Mouse (Mus musculus) lung, postnatal 14 days (tissue): ENCODE results near the gene H2afy.
A peak's percentile ranks its signal among the peaks of the same experiment; 100 is the strongest.

Experiments
- DNase-seq: peaks from one replicate; pipeline ENCODE4 v3.0.0; 2021

Gene H2afy

GRCm38 (mm10) chr13:56136200-56136599 lies at the start of gene H2afy:
TSS of gene H2afy (minus strand) at chr13:56136361.
- no peak for DNase-seq

- DNase-seq = no peak
Measured at GRCm38 (mm10) chr13:56183687-56184086, 47.5 kb upstream of the H2afy start.

GRCm38 (mm10) chr13:56181424-56181823 lies 45.3 kb upstream of the H2afy start:
- no peak for DNase-seq

DNA sequence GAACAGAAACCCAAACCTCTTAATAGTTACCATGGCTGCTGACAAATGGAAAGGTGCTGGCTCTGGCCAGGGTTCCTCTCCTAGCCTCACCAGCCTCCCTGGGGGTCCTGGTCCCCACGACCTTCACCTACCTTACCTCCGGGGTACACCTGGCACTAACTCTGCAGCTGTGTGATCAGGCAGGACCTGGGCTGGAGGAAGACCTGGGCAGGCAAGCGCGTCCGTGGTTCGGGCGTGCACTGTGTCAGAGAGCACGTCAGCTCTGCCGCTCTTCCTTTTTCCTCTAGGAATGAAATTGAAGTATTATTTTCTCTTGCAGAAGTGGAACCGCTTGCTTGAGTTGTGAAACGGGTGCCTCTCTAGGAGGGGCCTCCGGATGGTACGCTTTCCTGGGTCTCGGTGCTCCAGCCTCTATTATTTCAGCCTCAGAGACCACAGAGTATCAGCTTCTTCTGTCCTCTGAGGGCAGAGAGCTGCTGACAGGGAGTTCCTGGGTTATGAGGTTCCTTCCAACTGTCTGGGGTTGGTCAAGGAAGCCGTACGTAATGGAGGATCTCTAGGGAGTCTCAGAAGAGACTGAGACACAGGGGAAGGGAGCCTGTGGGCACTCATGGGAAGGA lies 42.4 kb upstream of the H2afy start, which contains the start of gene Tifab:
Tifab (minus strand) TSS at position 470 of the 620 bp plus-strand sequence.
- no peak for DNase-seq

DNA sequence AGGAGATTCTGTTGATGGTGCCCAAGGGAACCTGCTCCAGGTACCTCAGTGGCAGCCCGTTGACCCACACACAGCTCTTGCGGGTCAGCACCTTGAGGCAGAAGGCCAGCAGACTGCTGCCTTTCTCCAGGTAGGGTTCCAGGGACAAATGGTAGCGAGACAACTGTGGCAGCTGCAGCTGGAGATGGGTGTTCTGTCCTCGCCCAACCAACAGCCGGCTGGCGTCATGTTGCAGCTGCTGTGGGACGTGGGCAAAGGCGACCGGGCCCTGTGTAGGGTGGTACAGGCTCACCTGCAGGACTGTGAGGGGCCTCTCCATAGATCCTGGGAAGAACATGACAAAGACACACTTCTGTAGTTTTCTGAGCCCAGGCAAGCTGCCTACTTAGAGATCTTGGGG lies 40.1 kb upstream of the H2afy start:
- DNase-seq = no peak

DNA sequence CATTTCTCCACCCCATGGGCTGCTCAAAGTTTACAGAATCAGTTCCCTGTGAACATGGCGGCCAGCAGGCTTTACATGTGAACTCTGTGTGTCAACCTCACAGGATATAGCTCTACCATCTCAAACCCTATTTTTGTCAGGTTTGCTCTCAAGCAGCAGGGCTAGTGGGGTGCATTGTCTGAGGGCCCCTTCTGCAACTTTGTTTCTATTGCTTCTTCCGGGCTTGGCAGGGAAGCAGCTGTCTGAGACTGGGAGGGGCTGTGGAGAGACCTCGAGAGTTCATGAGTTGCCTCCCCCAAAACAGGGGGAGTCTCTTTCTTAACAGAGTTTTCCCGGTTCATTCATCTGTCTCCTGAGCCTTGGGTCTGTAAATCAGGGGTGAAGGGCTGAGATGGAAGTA lies 39.7 kb upstream of the H2afy start:
- no peak for DNase-seq

DNA sequence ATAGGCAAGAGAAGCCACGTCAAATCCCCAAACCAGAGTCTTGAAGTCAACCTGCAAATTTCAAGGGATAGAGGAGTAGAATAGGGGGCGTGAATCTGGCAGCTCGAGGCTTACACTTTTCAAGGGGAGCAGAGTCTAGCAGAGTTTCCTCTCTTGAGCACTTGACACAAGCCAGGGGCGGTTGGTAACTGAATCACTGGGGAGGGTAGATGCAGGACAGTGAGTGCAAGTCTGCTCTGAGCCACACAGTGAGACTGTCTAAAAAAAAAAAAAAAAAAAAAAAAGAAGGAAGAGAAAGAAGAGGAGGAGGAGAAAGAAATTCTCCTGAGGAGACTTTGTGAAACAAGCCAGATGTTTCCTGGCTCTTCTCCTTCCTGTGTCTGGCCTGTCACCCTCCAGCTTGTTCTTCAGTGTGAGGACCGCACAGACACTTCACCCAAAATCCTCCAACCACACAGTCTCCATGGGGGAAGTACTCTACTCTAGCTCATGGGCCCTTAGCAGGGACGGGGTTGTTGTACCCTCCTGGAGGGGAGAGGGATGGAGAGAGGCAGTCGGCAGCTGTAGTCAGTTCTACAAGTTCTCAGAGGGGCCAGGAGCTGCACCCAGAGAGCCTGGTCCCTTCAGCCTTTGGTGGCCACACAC lies 36.9 kb upstream of the H2afy start:
- DNase-seq = no peak

- DNase-seq = no peak
Measured at GRCm38 (mm10) chr13:56172106-56172505, 35.9 kb upstream of the H2afy start.

- no peak for DNase-seq
Measured at GRCm38 (mm10) chr13:56168403-56168781, 32.2 kb upstream of the H2afy start.

GRCm38 (mm10) chr13:56167446-56168402 lies 31.6 kb upstream of the H2afy start:
- DNase-seq = peak; percentile 37

- DNase-seq = no peak
Measured at GRCm38 (mm10) chr13:56165561-56165960, 29.4 kb upstream of the H2afy start.

- DNase-seq = no peak
Measured at GRCm38 (mm10) chr13:56164372-56164771, 28.2 kb upstream of the H2afy start.

- DNase-seq = peak; percentile 69
Measured at GRCm38 (mm10) chr13:56163751-56164150, 27.6 kb upstream of the H2afy start.

- DNase-seq = no peak
Measured at GRCm38 (mm10) chr13:56162859-56163258, 26.7 kb upstream of the H2afy start.

DNA sequence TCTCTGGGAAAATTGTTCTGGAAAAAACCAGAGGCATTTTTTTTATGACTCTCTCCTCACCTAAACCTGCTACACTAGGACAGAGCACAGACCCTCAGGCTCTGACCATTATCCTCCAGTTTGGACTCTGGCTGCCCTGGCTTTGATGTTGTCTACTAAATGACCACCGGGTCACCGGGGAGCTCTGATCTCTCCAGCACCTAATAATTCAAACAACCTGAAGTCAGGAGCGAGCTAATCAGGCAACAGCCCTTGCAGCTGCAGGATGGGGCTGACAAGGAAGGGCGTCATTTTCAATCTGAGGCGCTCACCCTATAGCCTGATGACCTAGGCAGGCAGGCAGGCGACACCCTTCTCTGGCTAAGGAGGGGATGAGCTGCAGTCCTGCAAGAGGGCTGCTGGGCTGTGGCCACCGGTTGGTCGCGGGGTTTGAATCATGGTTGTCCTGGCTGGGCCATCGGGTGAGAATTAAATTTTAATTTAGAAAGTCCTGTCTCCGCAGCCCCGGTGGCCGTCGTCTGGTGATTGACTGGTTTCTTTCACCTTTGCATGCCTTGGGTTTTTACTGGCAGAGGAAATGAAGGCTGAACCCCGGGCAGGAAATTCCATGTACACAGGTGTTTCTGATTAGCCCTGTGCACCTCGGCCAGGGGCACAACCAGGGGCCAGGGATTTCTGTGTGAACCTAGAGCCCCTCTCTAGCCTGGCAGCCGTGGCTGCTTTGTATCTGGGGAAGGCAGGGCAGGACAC lies 23.6 kb upstream of the H2afy start:
- DNase-seq = no peak

DNA sequence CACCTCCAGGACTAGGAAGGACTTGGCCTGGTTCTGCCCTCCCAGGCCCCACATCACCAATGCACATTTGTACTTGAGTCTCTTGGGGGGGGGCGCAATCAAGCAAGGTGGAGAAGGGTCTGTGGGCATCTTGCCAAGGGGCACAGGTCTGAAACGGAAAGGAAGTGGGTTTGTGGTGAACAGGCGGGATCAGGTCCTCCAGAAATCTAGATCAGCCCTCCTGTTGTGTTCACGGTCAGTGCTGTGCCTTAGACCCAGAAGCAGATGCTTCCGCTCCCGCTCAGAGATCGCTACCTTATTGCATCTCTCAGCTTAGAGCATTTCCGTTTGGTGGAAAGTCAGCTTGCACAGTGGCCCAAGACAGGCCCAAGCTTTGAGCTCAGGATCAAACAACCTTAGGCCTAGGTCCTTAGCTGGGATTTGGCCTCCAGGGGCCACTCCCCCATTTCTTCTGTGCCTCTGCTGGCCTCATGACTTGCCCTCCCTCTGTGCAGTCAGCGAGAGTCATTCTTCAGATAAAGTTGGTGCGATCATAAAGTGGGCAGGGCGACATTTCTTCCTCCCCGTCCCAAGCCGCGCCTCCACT lies 22.9 kb upstream of the H2afy start:
- no peak for DNase-seq

GRCm38 (mm10) chr13:56155671-56156070 lies 19.5 kb upstream of the H2afy start:
- DNase-seq = no peak

GRCm38 (mm10) chr13:56155048-56155447 lies 18.9 kb upstream of the H2afy start:
- DNase-seq = no peak

- no peak for DNase-seq
Measured at GRCm38 (mm10) chr13:56152773-56153460, 16.8 kb upstream of the H2afy start.

DNA sequence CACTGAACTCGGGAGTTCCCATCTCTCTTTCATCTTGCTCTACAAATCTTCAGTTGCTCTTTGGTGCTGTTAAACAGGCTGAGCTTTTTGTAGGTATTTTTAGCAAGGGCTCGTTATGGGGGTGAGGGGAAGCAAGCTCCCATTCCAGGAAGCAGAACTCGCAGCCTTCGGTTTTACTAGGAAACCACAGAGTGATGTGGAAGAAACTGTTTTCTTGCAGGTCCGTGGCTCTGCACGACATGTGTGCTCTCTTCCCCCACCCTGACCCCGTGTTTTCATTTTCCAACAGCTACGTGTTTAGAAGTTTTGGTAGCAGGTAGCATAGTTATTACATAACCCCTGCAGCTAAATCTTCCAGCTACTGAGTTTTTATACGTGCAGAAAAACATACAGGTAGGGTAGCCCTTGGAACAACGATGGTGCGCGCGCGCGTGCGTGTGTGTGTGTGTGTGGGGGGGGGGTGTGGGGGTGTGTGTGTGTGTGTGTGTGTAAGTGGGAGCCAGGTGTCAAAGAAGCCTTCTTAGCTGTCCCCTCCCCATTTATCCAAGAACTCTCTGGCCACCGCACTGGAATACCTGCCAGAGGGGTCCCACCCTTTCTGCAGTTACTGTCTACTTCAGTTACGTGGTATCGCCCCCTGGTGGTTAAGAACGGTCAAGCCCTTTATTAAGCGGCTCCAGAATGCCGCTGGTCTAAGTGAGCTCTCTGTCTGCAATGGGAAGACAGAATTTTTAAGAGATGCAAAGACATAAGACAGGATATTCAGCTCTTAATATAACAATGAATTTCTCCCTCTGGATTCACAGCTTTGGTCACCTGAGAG lies 15.5 kb upstream of the H2afy start:
- peak; percentile 79 for DNase-seq

DNA sequence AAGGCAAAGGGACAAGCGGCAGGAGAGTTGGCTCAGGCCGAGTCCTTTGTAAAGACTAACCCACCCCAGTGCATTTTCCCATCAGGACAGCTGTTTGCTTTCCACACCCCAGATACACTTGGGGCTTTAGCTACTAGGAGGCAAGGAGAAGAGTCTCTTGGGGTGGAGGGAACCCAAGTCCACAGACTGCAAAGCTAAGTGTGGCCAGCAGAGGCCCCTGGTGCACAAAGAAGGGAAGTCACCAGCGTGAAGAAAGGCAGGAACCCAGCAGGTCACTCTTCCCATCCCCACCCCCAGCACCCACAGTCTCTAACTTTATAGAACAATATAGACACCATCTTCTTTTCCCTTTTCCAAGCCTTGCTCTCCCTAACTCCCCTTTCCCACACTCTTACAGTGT lies 9.4 kb upstream of the H2afy start:
- DNase-seq = peak; percentile 36
